Mouse (Mus musculus): ENCODE measurements around the gene Pdia6.

GRCm38 (mm10) chr12:17238588-17239427 is 27.5 kb upstream of the Pdia6 start:
- TF ChIP-seq CTCF (IDR thresholded peaks at IDR 0.05) (no peak), POLR2A (IDR thresholded peaks at IDR 0.05; ENCODE audit: insufficient read depth, low read depth, low read length) (no peak)
